Mouse (Mus musculus) brown adipose tissue, adult 24 weeks (tissue): ENCODE measurements around the gene Dclk2. TPM values are rescaled to one million over a fixed set of nuclear protein-coding genes. Genes with fewer than 3 reads are reported as not detected.

Experiments
- H3K27ac ChIP-seq: fragments of 200-500 bp; replicated peaks from 2 replicates; pipeline ENCODE4 v1.5.1; 2012; ENCODE audit warnings: low read depth, mild to moderate bottlenecking, low read length
- H3K4me1 ChIP-seq: fragments of 200-500 bp; 2 replicates; pipeline ENCODE4 v1.6.1; 2012; ENCODE audit warnings: low read length, mixed read lengths; ENCODE audit not compliant: control insufficient read depth, insufficient read depth, insufficient read length
- H3K4me3 ChIP-seq: fragments of 200-500 bp; 2 replicates; pipeline ENCODE4 v1.5.1; 2012; ENCODE audit warnings: low read depth, mild to moderate bottlenecking, low read length, moderate library complexity; ENCODE audit not compliant: insufficient read depth
- polyA plus RNA-seq: library from polyadenylated mRNA; stranded (reverse); fragments of >200 nt; gene quantifications from 2 replicates; pipeline ENCODE4 v1.2.4, GENCODE M21; 2012; ENCODE audit not compliant: missing spikeins, insufficient read depth, insufficient read length

Dclk2 gene
- polyA plus RNA-seq, 1 experiment, result 0.52 TPM

DNA sequence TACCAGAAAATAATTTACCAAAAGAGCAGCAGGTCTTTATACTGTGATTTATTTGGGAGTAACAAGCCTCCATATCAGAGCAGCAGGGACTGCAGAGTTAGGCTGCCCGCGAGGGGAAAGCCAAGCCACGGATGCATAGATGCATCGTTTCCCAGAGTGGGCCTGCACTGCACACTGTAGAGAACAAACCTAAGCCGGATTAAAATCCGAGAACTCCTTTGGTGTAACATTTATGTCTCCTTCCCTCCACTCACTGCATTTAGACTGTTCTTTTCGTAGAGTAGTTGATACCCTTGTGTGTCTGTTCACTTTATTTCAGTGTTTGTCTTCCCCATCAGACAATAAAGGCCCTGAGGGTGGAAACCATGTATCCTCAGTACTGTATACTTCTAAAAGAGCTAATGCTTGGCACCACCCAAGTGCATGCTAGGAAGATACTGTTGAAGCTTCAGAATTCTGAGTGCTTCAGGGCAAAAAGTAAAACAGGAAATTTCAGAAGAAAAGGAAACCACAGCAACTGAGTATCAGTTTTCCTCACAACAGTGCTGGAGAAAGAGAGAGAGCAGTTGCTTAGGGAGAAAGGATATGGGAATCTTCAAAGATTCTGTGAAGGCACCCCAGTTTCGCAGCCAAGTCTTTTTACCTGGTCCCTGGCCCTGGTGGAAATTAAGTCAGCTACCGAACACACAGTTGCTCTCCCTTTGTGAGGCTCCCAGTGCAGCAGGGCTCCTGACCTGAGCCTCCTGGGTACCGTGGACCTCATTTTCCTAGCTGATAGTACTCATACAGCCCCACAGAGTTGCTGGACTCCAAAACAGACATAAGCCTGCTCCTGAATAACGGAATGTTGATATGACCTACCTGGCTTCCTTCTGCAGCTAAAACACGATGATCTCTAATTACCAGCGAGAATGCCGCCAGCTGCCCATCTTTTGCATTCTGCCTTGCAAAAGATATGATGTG is 165.8 kb downstream of the Dclk2 start:
- Histone ChIP-seq H3K4me1 (0 out of 2 replicates have a peak, but pooled peaks cover 2% of the 10 kb centered on the region), H3K4me3 (no peak overlapping the region), H3K27ac (no peak overlapping the region)

DNA sequence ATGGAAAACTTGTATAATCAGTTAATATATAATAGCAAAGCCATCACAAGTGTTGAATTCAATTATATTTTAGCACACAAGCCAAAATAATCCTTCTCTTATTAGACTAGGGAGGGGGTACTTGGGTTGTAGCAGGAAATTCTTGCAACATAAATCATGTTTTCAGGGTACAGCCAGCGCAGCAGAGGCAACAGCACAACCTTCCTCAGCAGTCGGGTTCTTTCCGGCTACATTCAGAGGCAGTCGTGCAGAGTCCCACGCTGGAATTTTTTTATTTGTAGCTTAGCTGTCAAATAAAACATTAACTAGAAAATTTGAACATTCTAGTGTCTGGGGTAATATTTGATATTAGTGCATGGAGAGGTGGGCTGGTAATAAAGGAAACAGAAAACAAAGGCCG is 166.5 kb downstream of the Dclk2 start:
- no peak overlapping the region for H3K4me3 ChIP-seq
- 0 out of 2 replicates have a peak, but pooled peaks cover 2% of the 10 kb centered on the region for H3K4me1 ChIP-seq
- H3K27ac ChIP-seq, result no peak overlapping the region

DNA sequence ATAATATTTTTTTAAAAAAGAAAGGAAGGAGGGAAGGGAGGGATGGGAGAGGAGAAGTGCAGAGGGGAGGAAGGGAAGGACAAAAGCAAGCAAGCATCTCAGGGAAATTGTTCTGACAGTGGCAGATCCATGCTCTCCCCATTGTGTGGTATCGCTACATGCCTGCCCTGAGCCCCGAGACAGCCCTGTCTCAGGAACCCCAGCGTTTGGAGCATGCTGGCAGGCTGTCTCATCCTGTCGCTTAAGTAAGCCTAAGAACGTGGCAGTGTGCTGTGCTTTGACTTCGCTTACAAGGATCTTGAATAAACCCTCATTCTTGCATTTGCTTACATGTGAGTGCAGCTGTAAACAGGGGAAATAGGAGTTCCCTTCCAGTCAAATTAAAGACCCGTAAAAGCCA is 170.0 kb downstream of the Dclk2 start:
- Histone ChIP-seq H3K27ac (no peak overlapping the region), H3K4me1 (no peaks in the 10 kb centered on the region)

DNA sequence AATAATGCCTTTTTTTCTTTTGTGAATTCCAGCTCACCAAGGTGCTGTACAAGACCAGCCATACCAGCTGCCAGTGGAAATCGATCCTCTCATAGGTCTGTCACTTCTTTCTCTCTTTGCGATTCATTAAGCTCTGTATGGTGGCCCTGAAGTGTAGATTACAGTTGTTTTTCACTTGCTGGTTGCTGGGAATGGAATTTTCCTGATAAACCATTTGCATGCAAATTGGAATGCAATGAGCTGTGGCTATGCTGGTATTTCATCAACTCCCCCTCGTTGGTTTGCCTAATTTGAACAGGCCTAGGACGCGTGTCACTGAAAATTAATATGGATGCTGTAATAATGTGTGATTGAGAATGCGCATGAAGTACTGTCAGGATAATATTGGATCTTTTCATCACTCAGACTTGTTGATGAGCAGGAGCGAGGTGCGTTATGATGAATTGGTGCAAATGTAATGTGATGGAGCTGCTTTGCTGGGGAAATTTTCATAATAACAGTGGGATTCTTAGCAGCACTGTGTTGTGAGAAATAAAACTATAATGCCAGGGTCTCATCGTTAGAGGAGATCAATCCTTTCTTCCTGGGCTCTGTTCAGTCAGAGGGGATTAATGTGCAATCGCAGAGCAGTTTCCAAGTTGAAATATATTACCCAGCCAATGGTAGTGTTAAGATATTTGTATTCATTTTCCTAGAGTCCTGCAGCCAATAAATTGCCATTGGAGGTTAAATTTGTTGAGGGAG is 174.7 kb downstream of the Dclk2 start:
- Histone ChIP-seq H3K4me1 (no peaks in the 10 kb centered on the region), H3K4me3 (no peak overlapping the region), H3K27ac (no peak overlapping the region)

More for the DNA sequence above, 170.0 kb downstream of the Dclk2 start:
- no peak overlapping the region for H3K4me3 ChIP-seq

DNA sequence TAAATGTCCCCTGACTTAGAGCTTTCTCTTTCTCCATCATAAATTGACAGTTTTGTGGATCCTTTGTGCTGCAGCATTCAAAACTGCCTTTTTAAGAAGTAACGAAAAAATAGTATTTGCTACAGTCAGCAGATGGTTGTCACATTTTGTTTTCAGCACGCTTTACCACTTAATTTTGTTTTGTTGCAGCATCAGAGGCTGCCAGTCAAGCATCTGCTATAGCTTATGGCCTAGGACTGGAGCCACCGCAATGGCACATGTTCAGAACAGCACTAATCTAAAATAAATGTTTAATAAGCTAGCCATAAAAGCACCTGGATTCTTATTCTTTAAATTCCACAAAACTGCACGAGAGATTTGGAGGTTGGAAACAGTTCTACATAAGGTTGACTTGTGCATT is 175.3 kb downstream of the Dclk2 start:
- Histone ChIP-seq H3K27ac (no peak overlapping the region), H3K4me1 (no peaks in the 10 kb centered on the region), H3K4me3 (no peak overlapping the region)

DNA sequence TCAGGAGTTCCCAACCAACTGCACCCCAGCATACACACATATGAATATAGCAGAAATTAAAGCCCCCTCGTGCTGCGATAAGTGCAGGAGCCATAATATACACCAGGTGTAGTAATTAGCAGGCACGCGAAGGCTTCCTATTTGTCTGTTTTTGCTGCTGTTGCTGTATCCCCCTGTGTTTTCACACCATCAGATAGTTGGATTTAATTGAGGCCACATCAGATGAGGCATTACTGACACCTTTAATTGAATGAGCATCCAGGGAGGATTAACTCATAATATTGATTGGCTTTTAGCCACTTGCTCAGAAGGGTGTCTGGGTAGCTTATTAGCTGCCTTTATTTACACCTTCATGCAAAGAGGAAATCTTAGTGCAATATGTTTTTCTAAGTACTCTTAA is 180.9 kb downstream of the Dclk2 start:
- Histone ChIP-seq H3K4me3 (no peak overlapping the region), H3K4me1 (no peaks in the 10 kb centered on the region)

DNA sequence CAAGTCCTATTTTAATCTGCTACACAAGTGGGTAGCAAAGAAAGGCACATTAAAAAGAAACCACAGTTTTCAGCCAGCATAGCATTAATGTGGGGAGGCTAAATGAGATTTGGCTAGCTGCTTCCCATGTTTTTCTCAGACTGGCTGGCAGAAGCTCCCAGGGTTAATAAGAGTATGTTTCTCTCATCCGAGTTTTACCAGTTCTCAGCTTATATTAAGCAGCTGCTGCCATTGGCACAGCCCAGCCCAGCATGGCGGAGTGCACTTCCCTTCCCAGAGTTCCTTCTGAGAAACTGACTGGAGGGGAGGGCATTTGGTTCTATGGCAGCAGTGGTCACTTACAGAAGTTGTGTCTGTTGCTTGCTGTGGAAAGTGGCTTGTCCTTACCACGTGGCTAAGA is 181.8 kb downstream of the Dclk2 start:
- no peaks in the 10 kb centered on the region for H3K4me1 ChIP-seq
- no peak overlapping the region for H3K27ac ChIP-seq
- H3K4me3 ChIP-seq, result no peak overlapping the region

More for the DNA sequence above, 180.9 kb downstream of the Dclk2 start:
- H3K27ac ChIP-seq, result no peak overlapping the region

Other genes with a start within 250 kb of the Dclk2 start
- 87.5 and 141 TPM in 2 replicates for gene Cd1d1, start 78.6 kb upstream of the Dclk2 start, polyA plus RNA-seq